Mouse (Mus musculus): ENCODE data around the gene Fam180a.

Fam180a gene

GRCm38 (mm10) chr6:35309406-35309805, 16.5 kb downstream of the Fam180a start:
- no peak for DNase-seq (ENCODE audit: low spot score in 2 of 2)

GRCm38 (mm10) chr6:35308037-35308436, 17.9 kb downstream of the Fam180a start, which contains the start of gene Slc13a4:
Slc13a4 (minus strand) TSS chr6:35308131.
- no peak for DNase-seq (ENCODE audit: low spot score in 2 of 2)

DNA sequence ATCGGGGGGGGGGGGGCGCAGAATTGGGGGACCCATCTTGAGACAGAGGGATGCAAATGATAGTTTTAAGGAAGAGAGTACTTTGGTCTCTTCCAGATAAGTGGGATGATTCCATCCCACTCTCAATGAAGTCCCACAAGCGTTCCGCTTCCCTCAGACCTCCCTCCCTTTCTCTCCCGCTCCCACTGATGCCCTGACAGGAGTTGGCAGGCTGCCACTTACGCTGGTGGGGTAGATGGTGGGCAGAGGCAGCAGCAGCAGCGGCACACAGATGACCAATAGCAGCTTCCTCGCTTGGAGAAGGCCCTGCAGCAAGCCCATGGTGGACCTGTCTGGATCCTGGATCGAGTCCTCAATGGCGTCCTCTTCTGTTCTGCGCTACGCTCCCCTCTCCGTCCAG, 18.8 kb downstream of the Fam180a start:
- no peak for DNase-seq (ENCODE audit: low spot score in 2 of 2)

GRCm38 (mm10) chr6:35303355-35303900, 22.5 kb downstream of the Fam180a start:
- DNase-seq (ENCODE audit: low spot score in 2 of 2) = no peak

- no peak for DNase-seq (ENCODE audit: low spot score in 2 of 2)
Observed at GRCm38 (mm10) chr6:35302581-35302980, 23.4 kb downstream of the Fam180a start.

DNA sequence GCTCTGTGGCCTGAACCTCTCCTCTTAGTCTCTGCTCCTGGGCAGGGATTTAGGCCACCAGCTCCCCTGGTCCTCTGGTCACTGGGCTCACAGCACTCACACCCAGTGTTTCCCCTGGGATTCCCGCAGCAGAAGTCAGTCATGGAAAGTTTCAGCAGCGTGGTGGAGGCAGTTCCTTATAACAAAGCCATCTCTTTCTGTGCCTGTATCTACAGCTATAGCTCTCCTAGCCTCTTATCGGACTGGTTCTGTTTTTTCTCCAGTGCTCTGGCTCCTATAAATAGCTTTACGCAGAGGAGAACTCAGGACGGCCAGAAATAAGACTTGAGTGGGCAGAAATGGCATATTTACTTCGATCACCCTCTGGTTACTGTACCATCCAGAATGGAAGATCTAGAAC, 27.6 kb downstream of the Fam180a start:
- DNase-seq (ENCODE audit: low spot score in 2 of 2) = no peak

GRCm38 (mm10) chr6:35297516-35298227, 28.3 kb downstream of the Fam180a start:
- no peak for DNase-seq (ENCODE audit: low spot score in 2 of 2)

GRCm38 (mm10) chr6:35297001-35297400, 28.9 kb downstream of the Fam180a start:
- peak in 1 of 2 experiments; percentile 53 for DNase-seq (ENCODE audit: low spot score in 2 of 2)

DNA sequence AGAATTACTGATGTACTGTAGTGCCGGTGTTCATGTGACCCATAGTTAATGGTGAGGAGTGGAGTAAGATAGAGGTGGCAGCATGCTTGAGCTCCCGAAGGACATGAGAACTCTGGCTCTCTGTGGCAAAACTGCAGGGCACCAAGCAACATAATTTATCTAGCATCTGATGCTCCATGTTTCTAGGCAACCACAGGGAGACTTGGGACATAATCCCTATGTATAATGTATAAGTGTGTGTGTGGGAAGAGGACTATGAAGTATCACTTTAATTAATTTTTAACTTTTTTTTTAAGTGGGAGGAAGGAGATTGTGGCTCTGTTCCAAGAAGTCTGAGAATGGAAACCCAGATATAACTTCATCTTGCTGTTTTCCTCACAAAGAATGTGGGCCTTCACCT, 31.0 kb downstream of the Fam180a start:
- no peak for DNase-seq (ENCODE audit: low spot score in 2 of 2)

GRCm38 (mm10) chr6:35289676-35290075, 36.3 kb downstream of the Fam180a start:
- DNase-seq (ENCODE audit: low spot score in 2 of 2) = no peak

DNA sequence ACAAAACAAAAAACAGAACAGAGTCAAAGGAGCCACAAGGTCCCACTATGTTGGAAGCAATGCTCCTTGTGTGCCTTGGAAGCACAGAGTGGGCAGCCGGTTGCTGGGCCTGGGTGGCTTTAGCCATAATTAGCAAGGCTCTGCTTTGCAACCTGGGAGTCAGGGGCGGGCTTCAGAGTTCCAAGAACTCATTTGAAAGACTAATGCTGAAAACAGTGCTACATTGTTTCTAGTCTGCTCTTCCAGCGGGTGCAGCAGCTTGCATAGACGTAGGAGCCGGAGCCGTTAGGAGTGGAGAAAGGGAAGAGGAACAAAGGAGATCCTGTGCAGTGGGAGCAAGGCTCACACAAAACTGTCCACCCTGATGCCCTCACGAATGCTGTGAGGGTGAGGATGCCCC, 37.0 kb downstream of the Fam180a start:
- no peak for DNase-seq (ENCODE audit: low spot score in 2 of 2)

- DNase-seq (ENCODE audit: low spot score in 2 of 2) = peak in 1 of 2 experiments; percentile 66
Observed at GRCm38 (mm10) chr6:35288114-35288761, 37.7 kb downstream of the Fam180a start.

GRCm38 (mm10) chr6:35279306-35279705, 46.6 kb downstream of the Fam180a start:
- DNase-seq (ENCODE audit: low spot score in 2 of 2) = no peak

DNA sequence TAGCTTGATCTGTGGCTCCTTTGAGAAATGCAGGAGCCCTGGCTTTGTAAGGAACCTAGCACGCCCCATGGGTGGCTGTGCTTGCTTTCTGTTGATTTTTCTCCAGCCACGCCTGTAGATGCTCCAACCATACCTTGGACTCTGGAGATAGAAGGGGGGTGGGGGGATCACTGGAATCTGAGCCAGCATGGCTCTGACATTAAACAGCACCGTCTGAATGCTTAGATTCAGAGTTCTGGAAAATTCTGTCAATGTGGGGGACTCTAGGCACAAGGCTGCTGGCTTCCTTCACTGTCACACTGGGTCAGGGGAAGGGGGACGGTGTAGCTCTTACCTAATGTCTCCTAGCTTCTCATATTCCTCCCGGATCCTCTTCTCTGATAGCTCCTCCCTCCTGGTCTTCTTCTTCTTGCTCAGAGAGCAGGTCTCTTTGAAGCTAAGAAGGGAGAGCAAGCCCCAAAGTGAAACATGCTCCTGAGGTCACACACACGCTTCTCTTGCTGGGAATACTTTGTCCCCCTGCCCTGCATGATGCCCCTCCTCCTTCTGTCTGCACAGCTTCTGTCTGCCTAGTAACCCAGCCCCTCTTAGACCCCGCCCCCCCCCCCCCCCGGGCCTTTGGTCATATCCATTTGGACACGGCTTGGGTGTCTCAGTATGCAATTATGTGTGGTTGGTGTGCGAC, 47.9 kb downstream of the Fam180a start:
- no peak for DNase-seq (ENCODE audit: low spot score in 2 of 2)

DNA sequence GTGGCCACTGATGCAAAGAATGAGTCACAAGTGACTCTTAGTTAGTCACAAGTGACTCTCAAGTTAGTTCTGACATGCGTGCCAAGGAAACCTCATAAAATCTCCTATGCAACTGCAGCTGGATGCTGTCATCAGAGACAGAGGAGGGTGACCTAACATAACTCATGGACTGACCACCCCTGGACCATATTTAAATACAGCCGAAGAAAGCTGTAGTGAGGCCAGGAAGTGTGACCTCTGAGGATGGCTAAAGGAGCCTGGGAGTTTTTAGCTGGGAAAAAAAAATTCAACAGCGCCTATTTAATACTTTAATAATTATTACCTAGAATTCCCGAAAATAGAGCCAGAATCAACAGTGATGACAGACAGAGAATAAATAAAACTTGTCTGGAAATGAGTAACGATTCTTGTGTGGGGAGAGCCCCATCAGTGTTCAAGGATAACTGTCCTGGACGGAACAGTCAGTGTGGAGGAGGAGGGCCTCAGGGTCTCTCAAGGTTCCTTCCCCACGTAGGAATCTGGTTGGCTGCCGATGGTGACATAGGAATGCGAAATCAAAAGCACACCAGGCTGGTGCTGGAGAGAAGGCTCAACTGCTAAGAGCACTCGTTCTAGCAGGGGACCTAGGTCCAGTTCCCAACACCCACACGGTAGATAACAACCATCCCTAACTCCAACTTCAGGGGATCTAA, 52.4 kb downstream of the Fam180a start:
- DNase-seq (ENCODE audit: low spot score in 2 of 2) = no peak

DNA sequence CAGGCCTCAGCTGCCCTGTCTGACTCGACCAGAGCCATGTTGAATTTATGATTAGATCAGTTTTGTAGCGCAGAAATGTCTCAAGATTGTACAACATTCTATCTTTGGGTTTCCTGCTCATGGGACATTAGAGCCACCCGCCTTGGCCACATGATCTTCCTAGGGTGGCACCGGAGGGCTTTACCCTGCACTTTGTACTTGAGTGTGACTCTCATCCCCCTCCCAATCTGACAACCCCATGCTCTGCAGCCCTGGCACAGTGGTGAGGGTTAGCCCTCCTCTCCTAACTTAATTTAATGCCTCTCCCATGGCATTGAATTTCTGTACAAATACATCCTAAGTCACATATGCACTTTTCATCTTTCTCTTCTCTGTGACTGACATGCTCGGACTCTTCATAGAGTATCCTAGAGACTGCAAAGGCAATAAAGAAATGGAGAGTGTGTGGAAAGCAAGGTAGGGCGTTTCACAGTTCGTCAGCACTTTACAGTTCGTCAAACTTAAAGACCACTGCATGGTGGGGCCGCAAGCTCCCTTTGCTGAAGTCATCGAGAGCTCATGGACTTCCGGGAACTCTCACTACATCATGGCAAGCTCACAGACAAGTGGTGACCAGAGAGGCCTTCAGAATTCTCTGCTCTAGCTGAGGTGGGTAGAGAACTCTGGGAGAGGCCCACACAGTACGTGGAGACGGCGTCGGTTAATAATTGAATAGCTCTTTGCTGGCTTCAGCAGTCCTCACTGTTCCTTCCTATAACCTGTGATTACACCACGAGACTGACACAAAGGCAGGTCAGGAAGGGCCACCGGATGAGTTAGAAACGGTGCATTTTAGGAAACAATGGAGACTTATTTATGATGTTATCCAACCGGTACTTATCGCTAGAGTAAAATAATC, 53.8 kb downstream of the Fam180a start:
- no peak for DNase-seq (ENCODE audit: low spot score in 2 of 2)

- DNase-seq (ENCODE audit: low spot score in 2 of 2) = no peak
Observed at GRCm38 (mm10) chr6:35271094-35271855, 54.7 kb downstream of the Fam180a start.

DNA sequence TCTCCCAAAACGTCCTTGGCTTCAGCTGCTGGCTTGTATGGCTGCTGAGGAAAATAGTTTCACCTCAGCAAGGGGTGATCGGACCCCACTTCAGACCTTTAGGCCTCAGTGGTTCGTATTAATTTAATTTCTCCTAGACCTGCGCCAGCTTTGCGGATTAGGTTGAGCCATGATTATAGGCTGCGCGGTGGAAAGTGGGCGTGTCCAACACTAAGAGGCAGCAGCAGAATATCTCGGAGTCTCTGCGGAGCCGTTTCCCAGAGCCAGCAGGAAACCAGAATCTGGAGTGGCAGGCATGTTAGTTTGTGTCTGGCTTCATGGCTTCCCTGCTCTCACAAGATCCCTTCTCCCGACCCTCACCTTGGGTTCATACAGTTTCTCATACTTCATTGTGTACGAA, 56.3 kb downstream of the Fam180a start:
- no peak for DNase-seq (ENCODE audit: low spot score in 2 of 2)

- DNase-seq (ENCODE audit: low spot score in 2 of 2) = no peak
Observed at GRCm38 (mm10) chr6:35268711-35269110, 57.2 kb downstream of the Fam180a start.
